Mouse (Mus musculus): ENCODE results near the gene Ptx3. TPM values are rescaled to one million over a fixed set of nuclear protein-coding genes. Genes with fewer than 3 reads are reported as not detected.

Gene Ptx3
- total RNA-seq, 1 experiment, result 2.6 TPM

DNA sequence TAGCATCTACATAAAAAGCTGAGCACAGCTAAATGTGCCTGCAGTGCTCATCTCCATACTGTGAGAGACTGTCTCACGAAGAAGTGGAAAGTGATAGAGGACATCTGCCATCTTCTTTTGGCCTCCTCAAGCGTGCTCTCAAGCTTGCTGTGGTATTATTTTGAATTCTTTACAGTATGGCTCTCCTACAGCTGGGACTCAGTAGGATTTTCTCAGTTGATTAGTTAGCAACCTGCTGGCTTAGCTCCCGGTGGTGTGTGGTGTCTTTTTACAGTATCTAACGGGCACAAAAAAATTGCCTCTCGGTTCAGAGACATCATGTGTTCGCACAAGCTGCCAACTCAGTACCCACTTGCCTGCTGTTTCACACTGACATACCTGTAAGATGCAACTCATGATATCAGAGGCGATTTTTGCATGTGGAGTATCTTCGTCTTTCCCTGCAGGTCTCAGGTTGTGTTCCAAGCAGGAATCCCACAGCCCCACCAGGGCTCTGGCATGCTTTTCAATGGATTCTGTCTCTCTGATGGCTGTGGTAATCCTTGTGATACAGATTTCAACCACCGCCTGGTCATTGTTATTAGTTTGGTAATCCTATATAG is 34.9 kb downstream of the Ptx3 start:
- no peaks in the 10 kb centered on the region for H3K9me3 ChIP-seq (ENCODE audit: control insufficient read depth, insufficient read depth, low read depth, low read length)
- no peak overlapping the region for H3K4me3 ChIP-seq (ENCODE audit: insufficient read depth in 1 of 2, low read depth in 1 of 2, low read length in 2 of 2, poor library complexity in 1 of 2, severe bottlenecking in 1 of 2)
- TF ChIP-seq HCFC1 (IDR thresholded peaks at IDR 0.05; ENCODE audit: borderline replicate concordance, insufficient read depth, low read length) (no peak), CHD2 (IDR thresholded peaks at IDR 0.05; ENCODE audit: low read depth, low read length) (no peak), ZNF384 (IDR thresholded peaks at IDR 0.05; ENCODE audit: low read depth, low read length) (no peak), ZC3H11A (IDR thresholded peaks at IDR 0.05; ENCODE audit: borderline replicate concordance, low read depth, low read length) (no peak), MAFK (IDR thresholded peaks at IDR 0.05; ENCODE audit: insufficient read depth, low read depth, low read length) (no peak)
- no peak overlapping the region for H3K27ac ChIP-seq (ENCODE audit: insufficient read depth, low read depth, low read length, poor library complexity, severe bottlenecking)
- no peak overlapping the region for H3K9ac ChIP-seq (ENCODE audit: insufficient read depth, low read depth, low read length, poor library complexity, severe bottlenecking)
- no peak for DNase-seq (ENCODE audit: low read depth, low spot score)
- no peaks in the 10 kb centered on the region for H3K36me3 ChIP-seq (ENCODE audit: control insufficient read depth, insufficient read depth, low read length, poor library complexity, severe bottlenecking)
- H3K4me1 ChIP-seq (ENCODE audit: control insufficient read depth in 2 of 2, insufficient read depth in 2 of 2, low read length in 2 of 2, poor library complexity in 1 of 2), result no peaks in the 10 kb centered on the region
- in situ Hi-C loops (cut with MboI; ENCODE audit: low sequenced_read_pairs in 2 of 2, unreplicated experiment in 2 of 2), result no loop called here

DNA sequence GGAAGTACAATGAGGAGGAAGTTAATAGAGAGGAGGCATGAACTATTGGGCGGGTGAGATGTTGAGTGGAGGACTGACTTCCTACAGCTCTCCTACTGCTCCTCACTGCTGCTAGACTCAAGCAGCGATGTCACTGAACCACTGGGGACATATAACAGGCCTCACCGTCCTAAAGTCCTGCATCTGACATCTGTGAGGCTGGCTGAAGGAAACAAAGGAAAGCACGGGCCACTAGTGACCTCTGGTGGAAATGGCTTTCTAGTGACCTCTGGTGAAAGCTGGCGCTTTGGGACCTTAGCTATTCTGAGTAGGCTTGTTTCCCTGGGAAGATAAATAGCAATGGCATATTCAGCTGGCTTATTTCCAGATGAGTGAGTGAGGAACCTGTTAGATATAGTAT is 42.6 kb downstream of the Ptx3 start:
- DNase-seq (ENCODE audit: low read depth, low spot score), result no peak
- Histone ChIP-seq H3K36me3 (ENCODE audit: control insufficient read depth, insufficient read depth, low read length, poor library complexity, severe bottlenecking) (no peaks in the 10 kb centered on the region), H3K4me3 (ENCODE audit: insufficient read depth in 1 of 2, low read depth in 1 of 2, low read length in 2 of 2, poor library complexity in 1 of 2, severe bottlenecking in 1 of 2) (no peak overlapping the region), H3K4me1 (ENCODE audit: control insufficient read depth in 2 of 2, insufficient read depth in 2 of 2, low read length in 2 of 2, poor library complexity in 1 of 2) (no peaks in the 10 kb centered on the region), H3K27ac (ENCODE audit: insufficient read depth, low read depth, low read length, poor library complexity, severe bottlenecking) (no peak overlapping the region), H3K9ac (ENCODE audit: insufficient read depth, low read depth, low read length, poor library complexity, severe bottlenecking) (no peak overlapping the region), H3K9me3 (ENCODE audit: control insufficient read depth, insufficient read depth, low read depth, low read length) (no peaks in the 10 kb centered on the region)
- TF ChIP-seq ZNF384 (IDR thresholded peaks at IDR 0.05; ENCODE audit: low read depth, low read length) (no peak), ZC3H11A (IDR thresholded peaks at IDR 0.05; ENCODE audit: borderline replicate concordance, low read depth, low read length) (no peak), HCFC1 (IDR thresholded peaks at IDR 0.05; ENCODE audit: borderline replicate concordance, insufficient read depth, low read length) (no peak), CHD2 (IDR thresholded peaks at IDR 0.05; ENCODE audit: low read depth, low read length) (no peak), MAFK (IDR thresholded peaks at IDR 0.05; ENCODE audit: insufficient read depth, low read depth, low read length) (no peak)
- in situ Hi-C loops (cut with MboI; ENCODE audit: low sequenced_read_pairs in 2 of 2, unreplicated experiment in 2 of 2), result no loop called here

DNA sequence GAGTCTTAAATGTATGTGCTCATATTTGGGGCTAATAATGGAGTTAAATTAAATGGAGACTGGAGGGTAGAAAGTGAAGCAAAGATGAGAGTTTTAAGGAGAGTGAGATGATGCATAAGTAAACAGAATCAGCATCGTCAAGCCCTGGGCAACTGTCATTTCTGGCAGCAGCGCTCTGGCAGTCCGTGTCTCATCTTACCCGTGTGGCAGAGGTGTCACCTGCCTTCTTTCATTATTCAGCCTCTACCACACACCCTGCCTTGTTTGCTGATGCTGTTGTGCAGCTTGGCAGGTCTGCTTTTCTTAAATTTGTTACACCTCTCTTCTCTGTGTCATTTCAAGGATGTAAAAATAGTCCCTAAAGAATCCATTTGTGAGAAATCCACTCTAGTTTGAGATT is 43.6 kb downstream of the Ptx3 start:
- Histone ChIP-seq H3K9ac (ENCODE audit: insufficient read depth, low read depth, low read length, poor library complexity, severe bottlenecking) (no peak overlapping the region), H3K27ac (ENCODE audit: insufficient read depth, low read depth, low read length, poor library complexity, severe bottlenecking) (no peak overlapping the region), H3K4me3 (ENCODE audit: insufficient read depth in 1 of 2, low read depth in 1 of 2, low read length in 2 of 2, poor library complexity in 1 of 2, severe bottlenecking in 1 of 2) (no peak overlapping the region), H3K9me3 (ENCODE audit: control insufficient read depth, insufficient read depth, low read depth, low read length) (no peaks in the 10 kb centered on the region), H3K36me3 (ENCODE audit: control insufficient read depth, insufficient read depth, low read length, poor library complexity, severe bottlenecking) (no peaks in the 10 kb centered on the region), H3K4me1 (ENCODE audit: control insufficient read depth in 2 of 2, insufficient read depth in 2 of 2, low read length in 2 of 2, poor library complexity in 1 of 2) (no peaks in the 10 kb centered on the region)
- no peak for DNase-seq (ENCODE audit: low read depth, low spot score)
- in situ Hi-C loops (cut with MboI; ENCODE audit: low sequenced_read_pairs in 2 of 2, unreplicated experiment in 2 of 2), result no loop called here
- TF ChIP-seq ZC3H11A (IDR thresholded peaks at IDR 0.05; ENCODE audit: borderline replicate concordance, low read depth, low read length) (no peak), MAFK (IDR thresholded peaks at IDR 0.05; ENCODE audit: insufficient read depth, low read depth, low read length) (no peak), CHD2 (IDR thresholded peaks at IDR 0.05; ENCODE audit: low read depth, low read length) (no peak), HCFC1 (IDR thresholded peaks at IDR 0.05; ENCODE audit: borderline replicate concordance, insufficient read depth, low read length) (no peak), ZNF384 (IDR thresholded peaks at IDR 0.05; ENCODE audit: low read depth, low read length) (no peak)

Other genes starting within 250 kb of the Ptx3 start
- 0.21 and 0.67 TPM in 2 replicates for gene Veph1, start 76.9 kb downstream of the Ptx3 start, total RNA-seq (2012; rRNA removed)